Mouse (Mus musculus): ENCODE data around the gene Gm45808.
"Not testable (repeated sequence)": the region's sequence is repeated elsewhere in the genome, so short reads cannot be mapped to it uniquely, and the experiment has no call there.

DNA sequence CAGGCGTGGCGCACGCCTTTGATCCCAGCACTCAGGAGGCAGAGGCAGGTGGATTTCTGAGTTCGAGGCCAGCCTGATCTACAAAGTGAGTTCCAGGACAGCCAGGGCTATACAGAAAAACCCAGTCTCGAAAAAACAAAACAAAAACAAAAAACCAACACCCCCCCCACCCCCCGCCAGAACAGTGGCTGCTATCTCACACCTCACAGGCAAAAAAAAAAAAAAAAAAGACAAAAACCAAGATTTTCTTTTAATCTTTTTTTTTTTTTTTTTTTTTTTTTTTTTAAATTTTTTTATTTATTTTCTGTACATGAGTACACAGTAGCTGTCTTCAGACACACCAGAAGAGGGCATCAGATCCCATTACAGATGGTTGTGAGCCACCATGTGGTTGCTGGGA is 40.6 kb upstream of the Gm45808 start:
- not testable (repeated sequence) for TF ChIP-seq CTCF, EP300 (IDR thresholded peaks at IDR 0.05)
